Mouse (Mus musculus): ENCODE results near the gene Vsig8. TPM values are rescaled to one million over a fixed set of nuclear protein-coding genes. Genes with fewer than 3 reads are reported as not detected.

Vsig8 gene
- polyA plus RNA-seq, 1 experiment from 2014 or later = not detected

GRCm38 (mm10) chr1:172535116-172535515 lies 20.6 kb upstream of the Vsig8 start:
- WGBS = 87% methylated on average over 16 of the region's 16 CpGs
- no peaks in the 10 kb centered on the region for H3K36me3 ChIP-seq (ENCODE audit: control insufficient read depth, insufficient read depth, low read length)
- no peak overlapping the region for H3K27ac ChIP-seq (replicated peaks; ENCODE audit: low read depth, low read length)
- DNase-seq (ENCODE audit: low spot score) (no peak), ATAC-seq (ENCODE audit: insufficient number of reproducible peaks, low FRiP score, low TSS enrichment, low read depth) (no peak)
- H3K4me2 ChIP-seq (ENCODE audit: low read depth, severe bottlenecking) = no peak overlapping the region
- no peak overlapping the region for H3K9ac ChIP-seq (ENCODE audit: low read length)
- H3K4me3 ChIP-seq (ENCODE audit: low read depth, low read length) = no peak overlapping the region
- H3K9me3 ChIP-seq (ENCODE audit: control insufficient read depth, low read length) = no peaks in the 10 kb centered on the region
- H3K4me1 ChIP-seq (ENCODE audit: control insufficient read depth, insufficient read depth, low read length) = peaks cover 19% of the 10 kb centered on the region
- no peaks in the 10 kb centered on the region for H3K27me3 ChIP-seq (ENCODE audit: control insufficient read depth, insufficient read depth, low read length)

- H3K4me2 ChIP-seq (ENCODE audit: low read depth, severe bottlenecking) = no peak overlapping the region
- no peak overlapping the region for H3K9ac ChIP-seq (ENCODE audit: low read length)
These were observed 15.9 kb upstream of the Vsig8 start for GRCm38 (mm10) chr1:172539827-172540226.

GRCm38 (mm10) chr1:172540283-172540820 lies 15.4 kb upstream of the Vsig8 start:
- H3K36me3 ChIP-seq (ENCODE audit: control insufficient read depth, insufficient read depth, low read length) = no peaks in the 10 kb centered on the region
- no peaks in the 10 kb centered on the region for H3K27me3 ChIP-seq (ENCODE audit: control insufficient read depth, insufficient read depth, low read length)
- DNase-seq (ENCODE audit: low spot score) = no peak
- H3K9ac ChIP-seq (ENCODE audit: low read length) = no peak overlapping the region
- no peak overlapping the region for H3K4me2 ChIP-seq (ENCODE audit: low read depth, severe bottlenecking)
- H3K4me3 ChIP-seq (ENCODE audit: low read depth, low read length) = no peak overlapping the region
- H3K9me3 ChIP-seq (ENCODE audit: control insufficient read depth, low read length) = no peaks in the 10 kb centered on the region
- no peaks in the 10 kb centered on the region for H3K4me1 ChIP-seq (ENCODE audit: control insufficient read depth, insufficient read depth, low read length)
- 62% methylated on average over 11 of the region's 11 CpGs for WGBS
- no peak overlapping the region for H3K27ac ChIP-seq (replicated peaks; ENCODE audit: low read depth, low read length)
- ATAC-seq (ENCODE audit: insufficient number of reproducible peaks, low FRiP score, low TSS enrichment, low read depth) = no peak

More at GRCm38 (mm10) chr1:172539827-172540226, 15.9 kb upstream of the Vsig8 start:
- WGBS = 57% methylated on average over 6 of the region's 6 CpGs
- DNase-seq (ENCODE audit: low spot score) = no peak
- no peak overlapping the region for H3K27ac ChIP-seq (replicated peaks; ENCODE audit: low read depth, low read length)
- ATAC-seq (ENCODE audit: insufficient number of reproducible peaks, low FRiP score, low TSS enrichment, low read depth) = no peak
- H3K4me3 ChIP-seq (ENCODE audit: low read depth, low read length) = no peak overlapping the region
- H3K36me3 ChIP-seq (ENCODE audit: control insufficient read depth, insufficient read depth, low read length) = no peaks in the 10 kb centered on the region
- H3K4me1 ChIP-seq (ENCODE audit: control insufficient read depth, insufficient read depth, low read length) = no peaks in the 10 kb centered on the region
- no peaks in the 10 kb centered on the region for H3K27me3 ChIP-seq (ENCODE audit: control insufficient read depth, insufficient read depth, low read length)
- H3K9me3 ChIP-seq (ENCODE audit: control insufficient read depth, low read length) = no peaks in the 10 kb centered on the region

DNA sequence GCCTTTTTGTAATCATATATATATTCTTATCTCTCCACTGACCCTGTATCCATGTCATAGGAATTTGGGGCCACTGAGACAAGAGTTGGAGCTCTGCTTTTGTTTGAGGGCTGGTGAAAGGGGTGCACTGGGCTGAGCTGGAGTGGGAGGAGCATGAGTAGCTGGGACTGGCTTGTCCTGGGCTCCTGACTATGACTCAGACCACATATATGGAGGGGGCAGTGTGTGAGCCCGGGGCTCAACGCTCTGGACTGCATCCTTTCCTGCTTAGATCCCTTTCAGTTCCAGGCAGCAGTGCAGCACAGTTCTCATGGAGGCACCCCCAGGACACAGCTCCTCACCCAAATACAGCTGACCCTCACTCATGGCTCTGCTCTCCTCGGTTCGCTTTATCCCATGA lies 9.7 kb upstream of the Vsig8 start:
- WGBS = 91% methylated on average over 4 of the region's 4 CpGs
- no peak for DNase-seq (ENCODE audit: low spot score)

DNA sequence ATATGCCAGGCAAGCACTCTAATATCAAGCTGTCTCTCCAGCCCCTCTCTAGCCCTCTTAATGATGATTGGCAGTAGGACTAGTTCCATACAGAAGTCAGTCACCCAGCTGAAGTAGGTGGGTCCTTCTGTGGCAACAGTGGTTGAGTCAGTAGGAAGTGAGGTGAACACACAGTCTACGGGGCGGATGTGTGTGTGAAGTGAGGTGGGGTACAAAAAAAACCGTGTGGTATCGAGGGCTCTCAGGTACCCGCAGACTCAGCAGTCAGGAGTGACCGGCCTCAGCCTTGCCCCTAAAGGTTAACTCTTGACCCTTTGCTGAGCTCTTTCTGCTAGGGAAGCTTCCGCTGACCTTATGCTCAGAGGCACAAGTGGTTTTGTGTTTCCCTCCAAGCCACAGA lies 7.2 kb upstream of the Vsig8 start:
- Histone ChIP-seq H3K27ac (replicated peaks; ENCODE audit: low read depth, low read length) (no peak overlapping the region), H3K36me3 (ENCODE audit: control insufficient read depth, insufficient read depth, low read length) (no peaks in the 10 kb centered on the region), H3K9ac (ENCODE audit: low read length) (no peak overlapping the region), H3K9me3 (ENCODE audit: control insufficient read depth, low read length) (no peaks in the 10 kb centered on the region), H3K4me2 (ENCODE audit: low read depth, severe bottlenecking) (no peak overlapping the region), H3K27me3 (ENCODE audit: control insufficient read depth, insufficient read depth, low read length) (no peaks in the 10 kb centered on the region), H3K4me1 (ENCODE audit: control insufficient read depth, insufficient read depth, low read length) (peaks cover 22% of the 10 kb centered on the region), H3K4me3 (ENCODE audit: low read depth, low read length) (no peak overlapping the region)
- no peak for ATAC-seq (ENCODE audit: insufficient number of reproducible peaks, low FRiP score, low TSS enrichment, low read depth)
- no peak for DNase-seq (ENCODE audit: low spot score)
- 43% methylated on average over 7 of the region's 7 CpGs for WGBS

More for the DNA sequence above, 9.7 kb upstream of the Vsig8 start:
- Histone ChIP-seq H3K9ac (ENCODE audit: low read length) (no peak overlapping the region), H3K4me3 (ENCODE audit: low read depth, low read length) (no peak overlapping the region), H3K4me1 (ENCODE audit: control insufficient read depth, insufficient read depth, low read length) (peaks cover 17% of the 10 kb centered on the region), H3K36me3 (ENCODE audit: control insufficient read depth, insufficient read depth, low read length) (no peaks in the 10 kb centered on the region), H3K9me3 (ENCODE audit: control insufficient read depth, low read length) (no peaks in the 10 kb centered on the region), H3K27ac (replicated peaks; ENCODE audit: low read depth, low read length) (no peak overlapping the region), H3K27me3 (ENCODE audit: control insufficient read depth, insufficient read depth, low read length) (no peaks in the 10 kb centered on the region), H3K4me2 (ENCODE audit: low read depth, severe bottlenecking) (no peak overlapping the region)
- no peak for ATAC-seq (ENCODE audit: insufficient number of reproducible peaks, low FRiP score, low TSS enrichment, low read depth)

GRCm38 (mm10) chr1:172549314-172549713 lies 6.4 kb upstream of the Vsig8 start:
- no peaks in the 10 kb centered on the region for H3K36me3 ChIP-seq (ENCODE audit: control insufficient read depth, insufficient read depth, low read length)

DNA sequence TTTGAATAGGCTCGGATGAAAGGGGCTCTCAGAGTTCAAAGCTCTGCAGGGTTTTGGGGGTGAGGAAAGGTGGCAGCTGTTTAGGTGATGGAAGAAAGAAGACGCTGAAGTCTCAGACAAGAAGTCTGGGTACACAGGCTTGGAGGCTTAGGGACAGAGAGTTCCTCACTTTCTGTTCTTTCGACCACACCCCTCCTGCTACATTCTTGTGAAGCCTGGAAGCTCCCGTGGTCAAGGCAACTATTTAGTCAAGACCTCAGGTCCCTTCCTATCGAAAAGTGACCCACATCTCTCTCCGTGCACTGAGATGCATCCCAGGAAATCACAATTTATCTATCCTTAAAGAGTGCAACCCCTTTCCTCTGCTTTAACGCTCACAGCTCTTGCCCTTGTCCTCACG lies 6.0 kb upstream of the Vsig8 start:
- no peaks in the 10 kb centered on the region for H3K9me3 ChIP-seq (ENCODE audit: control insufficient read depth, low read length)
- H3K27ac ChIP-seq (replicated peaks; ENCODE audit: low read depth, low read length) = no peak overlapping the region
- peak overlapping the region; percentile 60; the same call in 1 of the 2 replicates for H3K4me2 ChIP-seq (ENCODE audit: low read depth, severe bottlenecking)
- DNase-seq (ENCODE audit: low spot score) (no peak), ATAC-seq (ENCODE audit: insufficient number of reproducible peaks, low FRiP score, low TSS enrichment, low read depth) (no peak)
- no peak overlapping the region for H3K4me3 ChIP-seq (ENCODE audit: low read depth, low read length)
- no peak overlapping the region for H3K9ac ChIP-seq (ENCODE audit: low read length)
- WGBS = 4% methylated on average over 8 of the region's 8 CpGs
- no peaks in the 10 kb centered on the region for H3K36me3 ChIP-seq (ENCODE audit: control insufficient read depth, insufficient read depth, low read length)
- H3K27me3 ChIP-seq (ENCODE audit: control insufficient read depth, insufficient read depth, low read length) = no peaks in the 10 kb centered on the region
- H3K4me1 ChIP-seq (ENCODE audit: control insufficient read depth, insufficient read depth, low read length) = peaks cover 22% of the 10 kb centered on the region

More at GRCm38 (mm10) chr1:172549314-172549713, 6.4 kb upstream of the Vsig8 start:
- no peak overlapping the region for H3K4me3 ChIP-seq (ENCODE audit: low read depth, low read length)
- peaks cover 22% of the 10 kb centered on the region for H3K4me1 ChIP-seq (ENCODE audit: control insufficient read depth, insufficient read depth, low read length)
- no peak overlapping the region for H3K4me2 ChIP-seq (ENCODE audit: low read depth, severe bottlenecking)
- DNase-seq (ENCODE audit: low spot score) = no peak
- H3K9me3 ChIP-seq (ENCODE audit: control insufficient read depth, low read length) = no peaks in the 10 kb centered on the region
- WGBS = 17% methylated on average over 2 of the region's 2 CpGs
- H3K27ac ChIP-seq (replicated peaks; ENCODE audit: low read depth, low read length) = no peak overlapping the region
- no peaks in the 10 kb centered on the region for H3K27me3 ChIP-seq (ENCODE audit: control insufficient read depth, insufficient read depth, low read length)
- no peak overlapping the region for H3K9ac ChIP-seq (ENCODE audit: low read length)
- ATAC-seq (ENCODE audit: insufficient number of reproducible peaks, low FRiP score, low TSS enrichment, low read depth) = 0 out of 2 replicates have a peak, but pooled peaks have one; percentile 18

GRCm38 (mm10) chr1:172550551-172550951 lies 5.2 kb upstream of the Vsig8 start:
- Histone ChIP-seq H3K9ac (ENCODE audit: low read length) (no peak overlapping the region), H3K36me3 (ENCODE audit: control insufficient read depth, insufficient read depth, low read length) (no peaks in the 10 kb centered on the region), H3K4me1 (ENCODE audit: control insufficient read depth, insufficient read depth, low read length) (peaks cover 22% of the 10 kb centered on the region), H3K4me2 (ENCODE audit: low read depth, severe bottlenecking) (peak overlapping the region; percentile 60), H3K4me3 (ENCODE audit: low read depth, low read length) (peak overlapping the region; percentile 25; the same call in 1 of the 2 replicates), H3K27ac (replicated peaks; ENCODE audit: low read depth, low read length) (no peak overlapping the region), H3K27me3 (ENCODE audit: control insufficient read depth, insufficient read depth, low read length) (no peaks in the 10 kb centered on the region), H3K9me3 (ENCODE audit: control insufficient read depth, low read length) (no peaks in the 10 kb centered on the region)
- ATAC-seq (ENCODE audit: insufficient number of reproducible peaks, low FRiP score, low TSS enrichment, low read depth) (peak; percentile 70), DNase-seq (ENCODE audit: low spot score) (peak; percentile 59)
- under 1% methylated on average over 8 of the region's 8 CpGs for WGBS

- Histone ChIP-seq H3K9ac (ENCODE audit: low read length) (no peak overlapping the region), H3K4me1 (ENCODE audit: control insufficient read depth, insufficient read depth, low read length) (peaks cover 22% of the 10 kb centered on the region), H3K27me3 (ENCODE audit: control insufficient read depth, insufficient read depth, low read length) (no peaks in the 10 kb centered on the region), H3K4me3 (ENCODE audit: low read depth, low read length) (no peak overlapping the region), H3K4me2 (ENCODE audit: low read depth, severe bottlenecking) (peak overlapping the region; percentile 60), H3K36me3 (ENCODE audit: control insufficient read depth, insufficient read depth, low read length) (no peaks in the 10 kb centered on the region), H3K9me3 (ENCODE audit: control insufficient read depth, low read length) (no peaks in the 10 kb centered on the region), H3K27ac (replicated peaks; ENCODE audit: low read depth, low read length) (no peak overlapping the region)
- no peak for DNase-seq (ENCODE audit: low spot score)
- ATAC-seq (ENCODE audit: insufficient number of reproducible peaks, low FRiP score, low TSS enrichment, low read depth) = no peak
- whole genome bisulfite sequencing = 60% methylated on average over 7 of the region's 7 CpGs
These were observed 4.7 kb upstream of the Vsig8 start for GRCm38 (mm10) chr1:172551009-172551408.

All from limb, embryonic 11.5 days (tissue).